Mouse (Mus musculus) neural tube, embryonic 14.5 days (tissue): Measurements from ENCODE around the gene Hnf1b. TPM values are rescaled to one million over a fixed set of nuclear protein-coding genes. Genes with fewer than 3 reads are reported as not detected.
A peak's percentile ranks its signal among the peaks of the same experiment; 100 is the strongest.

ENCODE experiments used
- ATAC-seq: fragments of 200-750 bp; cut with Nextera tagmentation; 2 replicates; pipeline ENCODE4 v1.8.0; 2017; ENCODE audit warnings: low read depth, mild to moderate bottlenecking, moderate TSS enrichment, moderate library complexity
- H3K27ac ChIP-seq: fragments of 300-500 bp; sonication (generic); 2 replicates; pipeline ENCODE4 v1.5.1; 2014; ENCODE audit warnings: low read depth, mild to moderate bottlenecking, control low read depth, low read length, moderate library complexity, mixed read lengths
- H3K27me3 ChIP-seq: fragments of 300-500 bp; sonication (generic); 2 replicates; pipeline ENCODE4 v1.6.1; 2014; ENCODE audit warnings: low read length; ENCODE audit not compliant: control insufficient read depth, insufficient read depth
- H3K36me3 ChIP-seq: fragments of 300-500 bp; sonication (generic); 2 replicates; pipeline ENCODE4 v1.6.1; 2014; ENCODE audit warnings: low read length, mixed read lengths; ENCODE audit not compliant: control insufficient read depth, insufficient read depth
- H3K4me1 ChIP-seq: fragments of 300-500 bp; sonication (generic); 2 replicates; pipeline ENCODE4 v1.6.1; 2014; ENCODE audit warnings: low read length; ENCODE audit not compliant: control insufficient read depth, insufficient read depth
- H3K4me2 ChIP-seq: fragments of 300-500 bp; sonication (generic); 2 replicates; pipeline ENCODE4 v1.6.1; 2014; ENCODE audit warnings: mild to moderate bottlenecking, low read depth, low read length, control low read depth
- H3K4me3 ChIP-seq: fragments of 300-500 bp; sonication (generic); 2 replicates; pipeline ENCODE4 v1.5.1; 2014; ENCODE audit warnings: low read depth, low read length, control low read depth, mixed read lengths
- H3K9ac ChIP-seq: fragments of 300-500 bp; sonication (generic); replicated peaks from 2 replicates; pipeline ENCODE4 v1.6.1; 2014; ENCODE audit warnings: low read depth, mild to moderate bottlenecking, control low read depth, low read length, mixed read lengths
- H3K9me3 ChIP-seq: fragments of 300-500 bp; sonication (generic); 2 replicates; pipeline ENCODE4 v1.6.1; 2016; ENCODE audit warnings: low read length; ENCODE audit not compliant: control insufficient read depth
- WGBS: fragments of 180-500 bp; shearing (Covaris S2); extraction: QIAGEN DNeasy Blood & Tissue Kit; methylation state at CpG from one replicate; pipeline ENCODE4 v1.1.7; 2014; 5-methylcytosine and 5-hydroxymethylcytosine counted together
- polyA plus RNA-seq: library from polyadenylated mRNA; unstranded; fragments of >200 nt; fragmentation: Nextera tagmentation; extraction: Ambion mirVana; gene quantifications from 2 replicates; pipeline ENCODE4 v1.2.1, GENCODE M21; 2014

The Hnf1b gene
- polyA plus RNA-seq, 1 experiment from 2014 or later = 0.63 TPM

GRCm38 (mm10) chr11:83935986-83936665, 86.3 kb downstream of the Hnf1b start:
- no peaks in the 10 kb centered on the region for H3K36me3 ChIP-seq
- no peaks in the 10 kb centered on the region for H3K4me1 ChIP-seq
- WGBS = 31% methylated on average over 7 of the region's 7 CpGs
- no peaks in the 10 kb centered on the region for H3K27me3 ChIP-seq
- H3K9ac ChIP-seq = no peak overlapping the region
- H3K9me3 ChIP-seq = no peaks in the 10 kb centered on the region
- H3K27ac ChIP-seq = no peak overlapping the region
- no peak overlapping the region for H3K4me2 ChIP-seq
- no peak for ATAC-seq
- H3K4me3 ChIP-seq = no peak overlapping the region

- Histone ChIP-seq H3K9me3 (no peaks in the 10 kb centered on the region), H3K27ac (no peak overlapping the region), H3K4me2 (no peak overlapping the region), H3K4me3 (no peak overlapping the region), H3K4me1 (peaks cover 7% of the 10 kb centered on the region), H3K36me3 (peaks cover 1% of the 10 kb centered on the region; the same call in 1 of the 2 replicates), H3K27me3 (no peaks in the 10 kb centered on the region), H3K9ac (no peak overlapping the region)
- 88% methylated on average over 8 of the region's 8 CpGs for WGBS
- no peak for ATAC-seq
Observed at GRCm38 (mm10) chr11:83938556-83938955, 88.7 kb downstream of the Hnf1b start.

- Histone ChIP-seq H3K9me3 (no peaks in the 10 kb centered on the region), H3K4me3 (peak within 1 kb of the TSS; percentile 85), H3K4me1 (peaks cover 7% of the 10 kb centered on the region), H3K9ac (peak within 1 kb of the TSS; percentile 80), H3K27me3 (no peaks in the 10 kb centered on the region), H3K27ac (peak within 1 kb of the TSS; percentile 60), H3K36me3 (peaks cover 31% of the 10 kb centered on the region), H3K4me2 (peak within 1 kb of the TSS; percentile 54)
- peak; percentile 94 for ATAC-seq
- WGBS = 2% methylated on average over 49 of the region's 49 CpGs
Observed at GRCm38 (mm10) chr11:83941950-83942840, 92.3 kb downstream of the Hnf1b start, which contains the start of gene Ddx52. Ddx52 (plus strand) TSS chr11:83942062.

Other genes with a start within 250 kb of the Hnf1b start
- gene Rpl9-ps1, start 204.4 kb upstream of the Hnf1b start, polyA plus RNA-seq = not detected in 2 replicates
- 1.2 and 2.3 TPM in 2 replicates for gene Ccl3, start 200.7 kb upstream of the Hnf1b start, polyA plus RNA-seq
- gene Ccl4, start 187.5 kb upstream of the Hnf1b start, polyA plus RNA-seq = 0.58 and 0.67 TPM in 2 replicates
- 0.57 TPM in 1 of 2 replicates, not detected in the other for gene Wfdc17, start 146.1 kb upstream of the Hnf1b start, polyA plus RNA-seq
- not detected in 2 replicates for gene Wfdc18, start 141.0 kb upstream of the Hnf1b start, polyA plus RNA-seq
- gene Wfdc21, start 103.1 kb upstream of the Hnf1b start, polyA plus RNA-seq = 0.98 TPM in 1 of 2 replicates, not detected in the other
- gene Heatr6, start 96.4 kb upstream of the Hnf1b start, polyA plus RNA-seq = 36.3 and 41.7 TPM in 2 replicates
- 19.0 and 23.8 TPM in 2 replicates for gene Ddx52, start 92.0 kb downstream of the Hnf1b start, polyA plus RNA-seq
- 24.9 and 27.5 TPM in 2 replicates for gene Synrg, start 114.4 kb downstream of the Hnf1b start, polyA plus RNA-seq
- gene Dusp14, start 219.2 kb downstream of the Hnf1b start, polyA plus RNA-seq = 6.9 and 7.6 TPM in 2 replicates